ENCODE assay signal across 8 mouse cellular contexts in the genomic region with DNA sequence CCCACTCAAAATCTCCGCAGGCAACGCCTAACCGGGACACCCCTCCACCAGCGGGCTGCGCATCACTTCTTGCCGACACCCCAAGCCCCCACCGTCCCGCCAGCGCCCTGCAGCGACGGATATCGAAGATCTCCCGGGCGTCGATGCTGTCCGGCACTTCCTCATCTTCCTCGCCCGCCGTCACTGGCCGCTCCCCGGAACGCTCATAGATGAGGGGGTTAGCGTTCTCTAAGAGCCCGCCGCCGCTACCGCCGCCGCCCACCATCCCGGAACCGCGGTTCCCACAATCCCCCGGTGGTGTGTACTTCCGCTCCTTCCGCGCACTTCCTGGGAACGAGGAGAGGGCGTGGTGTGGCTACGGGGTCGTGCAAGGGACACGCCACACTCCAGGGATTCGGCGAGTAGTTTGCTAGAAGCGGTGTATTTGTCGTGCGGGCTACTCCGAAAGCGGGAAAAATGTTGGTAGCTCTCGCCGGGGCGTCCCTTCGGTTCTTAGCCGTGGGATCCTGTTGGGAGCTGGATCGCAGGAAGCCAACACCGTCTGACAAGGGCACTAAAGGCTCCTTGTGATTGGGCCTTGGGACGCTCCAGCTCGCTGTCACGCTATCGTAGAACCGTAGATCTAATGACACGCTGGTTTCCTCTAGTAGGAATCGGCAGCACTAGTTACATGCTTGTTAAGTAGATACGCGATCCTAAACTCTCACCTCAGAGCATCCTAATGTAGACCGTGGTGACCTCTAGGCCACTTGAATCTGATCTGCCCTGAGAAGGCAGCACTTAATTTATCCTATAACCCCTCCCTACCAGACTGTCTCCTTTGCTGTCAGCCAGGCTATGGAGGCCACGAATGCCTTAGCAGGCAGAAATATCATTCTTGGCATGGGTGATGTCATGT. TPM values are rescaled to one million over a fixed set of nuclear protein-coding genes. Genes with fewer than 3 reads are reported as not detected.
A peak's percentile ranks its signal among the peaks of the same experiment; 100 is the strongest.
DNase-seq lines count a peak whose midpoint lies in the region; ATAC-seq and TF ChIP-seq lines count a peak whose summit lies in the region.

A gene (minus strand): TSS at position 540 of the 898 bp plus-strand sequence.

- DNase-seq in 3134 (ENCODE audit: extremely low read depth, insufficient read length, low spot score), result peak; percentile 86
- peak; percentile 92 to 94 for DNase-seq in adrenal gland, postnatal 36 days
- DNase-seq in heart, adult 2 months, result peak; percentile 92 to 94
- peak; percentile 87 to 90 for DNase-seq in kidney, adult 8-10 months
- DNase-seq in spleen, postnatal 10 days (ENCODE audit: low spot score in 2 of 2), result peak; percentile 73 to 81

- under 1% methylated on average over 66 of the region's 66 CpGs for WGBS in embryonic facial prominence, embryonic 13.5 days
- under 1% methylated on average over 66 of the region's 66 CpGs for WGBS in heart, adult 2 months
- WGBS in limb, embryonic 13.5 days, result under 1% methylated on average over 66 of the region's 66 CpGs
- under 1% methylated on average over 66 of the region's 66 CpGs for WGBS in midbrain, embryonic 16.5 days

- peaks cover 20% of the 10 kb centered on the region for H3K4me1 ChIP-seq in embryonic facial prominence, embryonic 13.5 days
- peaks cover 6% of the 10 kb centered on the region for H3K4me1 ChIP-seq in heart, adult 2 months (ENCODE audit: control insufficient read depth, insufficient read depth, low read length)
- H3K4me1 ChIP-seq in limb, embryonic 13.5 days, result peaks cover 17% of the 10 kb centered on the region
- peaks cover 20% of the 10 kb centered on the region for H3K4me1 ChIP-seq in midbrain, embryonic 16.5 days (ENCODE audit: control insufficient read depth, insufficient read depth, low read length)

- peak; percentile 91 for TF ChIP-seq EP300 in heart, adult 2 months (IDR thresholded peaks at IDR 0.05; ENCODE audit: insufficient read depth, low read depth, low read length)

- peak within 1 kb of the TSS; percentile 79 for H3K27ac ChIP-seq in embryonic facial prominence, embryonic 13.5 days
- peak within 1 kb of the TSS; percentile 97 for H3K27ac ChIP-seq in heart, adult 2 months
- peak within 1 kb of the TSS; percentile 33; the same call in 1 of the 2 replicates for H3K27ac ChIP-seq in limb, embryonic 13.5 days
- peak within 1 kb of the TSS; percentile 87 for H3K27ac ChIP-seq in midbrain, embryonic 16.5 days (ENCODE audit: low read length)

- H3K9me3 ChIP-seq in embryonic facial prominence, embryonic 13.5 days, result no peaks in the 10 kb centered on the region
- H3K9me3 ChIP-seq in limb, embryonic 13.5 days, result no peaks in the 10 kb centered on the region
- no peaks in the 10 kb centered on the region for H3K9me3 ChIP-seq in midbrain, embryonic 16.5 days (replicated peaks; ENCODE audit: control insufficient read depth, low read length, poor library complexity, severe bottlenecking)

- H3K79me2 ChIP-seq in heart, adult 2 months (replicated peaks; ENCODE audit: control insufficient read depth, insufficient read depth, low read length), result no peaks in the 10 kb centered on the region

- intact Hi-C loops in heart, adult 2 months (cut with DNase I), result loop anchor here (1.0 to 5.0 kb wide), 3 partner anchors 11 to 109 kb away; a partner anchor contains a TSS

- 0 out of 2 replicates have a peak, but pooled peaks have one; percentile 11 for TF ChIP-seq CTCF in heart, adult 2 months (IDR thresholded peaks at IDR 0.05)

- peak; percentile 91 for ATAC-seq in embryonic facial prominence, embryonic 13.5 days (ENCODE audit: insufficient number of reproducible peaks, insufficient read depth, low FRiP score, low TSS enrichment, low read depth)
- peak; percentile 96 for ATAC-seq in limb, embryonic 13.5 days (ENCODE audit: low FRiP score, low read depth)
- ATAC-seq in midbrain, embryonic 16.5 days, result peak; percentile 98

- peaks cover 18% of the 10 kb centered on the region for H3K36me3 ChIP-seq in embryonic facial prominence, embryonic 13.5 days
- no peaks in the 10 kb centered on the region for H3K36me3 ChIP-seq in heart, adult 2 months (ENCODE audit: control insufficient read depth, insufficient read depth, low read length)
- H3K36me3 ChIP-seq in limb, embryonic 13.5 days, result peaks cover 21% of the 10 kb centered on the region
- H3K36me3 ChIP-seq in midbrain, embryonic 16.5 days (ENCODE audit: control insufficient read depth, insufficient read depth, low read length), result peaks cover 3% of the 10 kb centered on the region; the same call in 1 of the 2 replicates

- peak; percentile 93 for TF ChIP-seq POLR2A in heart, adult 2 months (IDR thresholded peaks at IDR 0.05; ENCODE audit: insufficient read depth, low read depth, low read length)

- H3K27me3 ChIP-seq in embryonic facial prominence, embryonic 13.5 days, result no peaks in the 10 kb centered on the region
- no peaks in the 10 kb centered on the region for H3K27me3 ChIP-seq in heart, adult 2 months (ENCODE audit: control insufficient read depth, insufficient read depth, low read length)
- no peaks in the 10 kb centered on the region for H3K27me3 ChIP-seq in limb, embryonic 13.5 days
- H3K27me3 ChIP-seq in midbrain, embryonic 16.5 days (ENCODE audit: control insufficient read depth, insufficient read depth, low read depth, low read length), result no peaks in the 10 kb centered on the region

- peak within 1 kb of the TSS; percentile 85 for H3K9ac ChIP-seq in embryonic facial prominence, embryonic 13.5 days
- H3K9ac ChIP-seq in heart, adult 2 months (ENCODE audit: low read depth, low read length), result peak within 1 kb of the TSS; percentile 83
- peak within 1 kb of the TSS; percentile 86 for H3K9ac ChIP-seq in limb, embryonic 13.5 days
- peak within 1 kb of the TSS; percentile 86 for H3K9ac ChIP-seq in midbrain, embryonic 16.5 days (ENCODE audit: low read depth, low read length)

- H3K4me2 ChIP-seq in embryonic facial prominence, embryonic 13.5 days, result peak within 1 kb of the TSS; percentile 87
- H3K4me2 ChIP-seq in limb, embryonic 13.5 days (replicated peaks), result peak within 1 kb of the TSS; percentile 94
- H3K4me2 ChIP-seq in midbrain, embryonic 16.5 days (ENCODE audit: low read length), result peak within 1 kb of the TSS; percentile 74

- peak within 1 kb of the TSS; percentile 83 for H3K4me3 ChIP-seq in embryonic facial prominence, embryonic 13.5 days
- H3K4me3 ChIP-seq in heart, adult 2 months, result peak within 1 kb of the TSS; percentile 97
- peak within 1 kb of the TSS; percentile 83 for H3K4me3 ChIP-seq in limb, embryonic 13.5 days
- peak within 1 kb of the TSS; percentile 81 for H3K4me3 ChIP-seq in midbrain, embryonic 16.5 days (ENCODE audit: low read depth, low read length)

RNA-seq across cellular contexts. Expression of the gene that starts here (rescaled TPM):
- 10 to 100 TPM; 46.1 to 51.1 TPM for total RNA-seq in adrenal gland, postnatal 36 days (2021)
- 79.5 and 83.5 TPM in 2 replicates for polyA plus RNA-seq in embryonic facial prominence, embryonic 13.5 days (2015; fragmentation: Nextera tagmentation; extraction: Ambion mirVana)
- total RNA-seq in heart, adult 2 months (2021), result 10 to 100 TPM; 63.9 to 66.9 TPM
- polyA plus RNA-seq in heart, adult 2 months (2012; rRNA removed), result 51.6 and 58.1 TPM in 2 replicates
- 88.9 and 89.4 TPM in 2 replicates for polyA plus RNA-seq in limb, embryonic 13.5 days (2015; fragmentation: Nextera tagmentation; extraction: Ambion mirVana)
- polyA plus RNA-seq in midbrain, embryonic 16.5 days (2015; fragmentation: Nextera tagmentation; extraction: Ambion mirVana), result 123 and 129 TPM in 2 replicates

Comparison
In these comparisons a context has a peak if more than half of its experiments do, and no peak if none do; other contexts are left out.
1. Peak in every context shown above with its lines: DNase-seq, ATAC-seq, H3K4me3 ChIP-seq and H3K27ac ChIP-seq.
2. H3K27ac ChIP-seq: peak in every context shown above with its lines; median percentile 97 in heart, adult 2 months; 87 in midbrain, embryonic 16.5 days; 79 in embryonic facial prominence, embryonic 13.5 days; 33 in limb, embryonic 13.5 days.